Mouse (Mus musculus) testis, postnatal 10 days (tissue): ENCODE results near the gene Slc45a3.

Source experiments
- DNase-seq: peaks from one replicate; pipeline ENCODE4 v3.0.0; 2021; ENCODE audit warnings: low spot score

The Slc45a3 gene

DNA sequence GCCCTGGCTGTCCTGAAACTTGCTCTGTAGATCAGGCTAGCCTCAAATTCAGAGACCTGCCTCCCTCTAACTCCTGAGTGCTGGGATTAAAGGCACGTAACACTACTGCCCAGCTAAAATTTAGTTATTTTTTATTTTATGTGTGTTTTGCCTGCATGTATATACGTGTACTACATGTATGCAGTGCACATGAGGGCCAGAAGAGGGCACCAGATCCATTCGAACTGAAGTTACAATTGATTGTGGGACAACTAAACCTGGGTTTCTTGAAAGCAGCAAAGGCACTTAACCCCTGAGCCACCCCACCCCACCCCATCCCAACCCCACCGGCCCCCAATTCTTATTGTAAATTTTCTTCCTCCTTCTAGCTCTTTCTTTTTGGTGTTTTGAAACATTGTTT lies 32.3 kb downstream of the Slc45a3 start:
- peak; percentile 77 for DNase-seq

- DNase-seq, result no peak
Measured at GRCm38 (mm10) chr1:132000506-132000905, 37.7 kb downstream of the Slc45a3 start.

DNA sequence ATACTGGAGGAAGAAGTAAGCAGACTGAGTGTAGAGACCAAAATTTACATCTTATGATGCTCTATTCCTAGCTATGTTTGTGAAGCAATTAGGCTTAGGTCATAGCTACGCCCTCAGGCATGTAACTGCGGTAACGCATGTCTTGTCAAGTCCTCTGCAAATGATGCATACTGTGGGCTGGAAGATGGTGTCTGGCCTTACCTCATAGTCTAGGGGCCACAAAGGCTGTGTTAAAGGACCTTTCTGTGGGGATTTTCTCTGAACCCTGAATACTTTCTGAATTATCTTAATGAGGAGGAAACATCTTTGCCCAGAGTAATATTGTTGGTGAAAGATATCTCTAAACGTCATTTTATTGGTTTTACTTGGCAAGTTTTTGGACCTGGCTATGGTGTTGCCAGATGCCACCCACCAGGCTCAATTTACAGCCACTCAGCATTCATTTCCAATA lies 39.1 kb downstream of the Slc45a3 start:
- DNase-seq, result no peak

- no peak for DNase-seq
Measured at GRCm38 (mm10) chr1:132003111-132003510, 40.3 kb downstream of the Slc45a3 start.

DNA sequence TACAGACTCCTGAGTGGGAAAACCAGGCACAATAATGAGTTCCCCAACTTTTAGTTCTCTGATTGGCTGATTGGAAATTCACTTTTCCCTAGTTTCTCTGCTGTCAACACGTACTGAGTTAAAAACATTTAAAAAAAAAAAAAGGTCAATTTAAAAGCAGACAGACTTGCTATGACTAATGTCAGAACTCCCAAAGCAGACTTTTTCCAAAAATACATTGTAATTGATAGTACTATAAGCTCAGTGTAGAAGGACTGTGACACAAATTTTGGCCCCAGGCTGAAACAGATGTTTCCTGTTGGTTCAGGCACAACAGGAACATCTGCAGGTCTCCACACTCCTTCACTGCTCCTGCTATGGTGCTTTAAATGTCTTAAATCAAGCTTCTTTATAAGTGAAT lies 41.0 kb downstream of the Slc45a3 start:
- no peak for DNase-seq

GRCm38 (mm10) chr1:132004574-132005180 lies 41.9 kb downstream of the Slc45a3 start:
- no peak for DNase-seq

DNA sequence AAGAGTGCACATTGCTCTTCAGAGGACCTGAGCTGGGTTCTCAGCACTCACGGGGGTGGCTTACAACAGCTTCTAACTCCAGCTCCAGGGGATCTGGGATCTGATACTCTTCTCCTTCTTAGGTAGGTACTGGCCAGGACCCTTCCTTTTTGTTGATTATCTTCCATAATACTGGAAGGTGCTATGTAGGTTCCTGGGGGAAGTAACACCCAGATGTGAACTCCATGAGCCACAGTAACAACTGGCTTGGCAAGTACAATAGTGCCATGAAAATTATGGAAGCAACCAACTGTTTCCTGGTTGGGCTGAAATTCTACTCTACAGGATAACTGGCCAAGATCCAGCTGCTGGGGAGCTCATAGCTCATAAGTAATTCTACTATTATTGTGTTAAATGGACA lies 42.7 kb downstream of the Slc45a3 start:
- DNase-seq, result no peak

DNA sequence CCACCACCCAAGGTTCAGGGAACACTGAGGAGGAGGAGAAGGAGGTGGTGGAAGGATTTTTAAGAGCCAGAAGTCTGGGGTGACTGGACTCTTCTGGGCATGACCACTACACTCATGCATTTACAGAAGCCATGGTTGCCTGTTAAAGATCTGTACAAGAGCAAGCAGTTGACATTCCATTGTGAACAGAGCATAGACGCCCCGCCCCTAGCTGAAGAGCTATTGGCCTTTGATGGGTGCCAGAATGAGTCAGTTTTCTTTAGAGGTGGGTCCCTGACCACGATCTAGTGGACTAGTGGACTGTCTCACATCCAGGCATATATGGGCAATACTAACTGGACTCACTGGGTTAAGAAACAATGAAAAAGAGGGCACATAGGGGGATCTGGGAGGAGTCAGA lies 43.3 kb downstream of the Slc45a3 start:
- DNase-seq, result no peak

- no peak for DNase-seq
Measured at GRCm38 (mm10) chr1:132006721-132007120, 44.0 kb downstream of the Slc45a3 start.

- peak; percentile 94 for DNase-seq
Measured at GRCm38 (mm10) chr1:132007282-132007815, 44.6 kb downstream of the Slc45a3 start, which contains the start of gene Elk4. Gene Elk4 (plus strand): TSS chr1:132007607.

GRCm38 (mm10) chr1:132007828-132008827 lies 45.4 kb downstream of the Slc45a3 start:
- DNase-seq, result peak; percentile 95

GRCm38 (mm10) chr1:132008881-132009644 lies 46.3 kb downstream of the Slc45a3 start:
- DNase-seq, result no peak

- no peak for DNase-seq
Measured at GRCm38 (mm10) chr1:132010632-132011501, 48.1 kb downstream of the Slc45a3 start.

GRCm38 (mm10) chr1:132011785-132012184 lies 49.0 kb downstream of the Slc45a3 start:
- no peak for DNase-seq

DNA sequence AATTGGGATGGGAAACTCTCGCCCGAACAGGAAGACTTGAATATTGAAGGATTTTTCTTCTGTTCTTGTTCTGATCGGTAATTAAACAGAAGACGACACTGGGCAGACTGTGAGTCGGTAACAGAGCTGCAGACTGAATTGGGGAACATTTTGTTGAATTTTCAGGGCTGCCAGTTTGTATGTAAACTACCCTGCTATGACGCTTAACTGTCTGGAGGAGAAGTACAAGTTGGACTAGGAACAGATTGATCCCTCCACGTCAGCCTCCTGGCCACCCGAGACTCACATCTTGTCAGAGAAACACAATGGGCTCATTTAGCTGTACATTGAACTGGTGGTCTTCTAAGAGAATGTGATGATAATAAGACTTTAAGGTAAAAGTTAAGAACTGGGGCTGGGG lies 50.1 kb downstream of the Slc45a3 start:
- no peak for DNase-seq

- DNase-seq, result no peak
Measured at GRCm38 (mm10) chr1:132014800-132015199, 52.0 kb downstream of the Slc45a3 start.

DNA sequence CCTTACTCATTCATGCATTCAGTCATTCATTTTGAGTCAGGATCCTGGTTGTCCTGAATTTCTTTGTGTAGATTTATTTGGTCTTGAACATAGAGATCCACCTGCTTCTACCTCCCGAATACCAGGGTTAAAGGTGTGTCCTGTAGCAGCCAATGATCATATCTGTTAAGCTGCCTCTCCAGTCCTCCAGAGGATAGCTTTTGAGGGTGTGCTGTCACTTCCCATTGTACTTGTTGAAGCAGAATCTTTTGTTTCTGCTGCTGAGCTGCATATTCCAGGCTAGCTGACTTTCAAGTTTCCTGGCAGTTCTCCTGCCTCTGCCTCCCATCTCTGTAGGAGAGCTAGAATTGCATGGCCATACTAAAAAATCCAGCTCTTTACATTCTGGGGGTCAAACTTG lies 53.9 kb downstream of the Slc45a3 start:
- no peak for DNase-seq

DNA sequence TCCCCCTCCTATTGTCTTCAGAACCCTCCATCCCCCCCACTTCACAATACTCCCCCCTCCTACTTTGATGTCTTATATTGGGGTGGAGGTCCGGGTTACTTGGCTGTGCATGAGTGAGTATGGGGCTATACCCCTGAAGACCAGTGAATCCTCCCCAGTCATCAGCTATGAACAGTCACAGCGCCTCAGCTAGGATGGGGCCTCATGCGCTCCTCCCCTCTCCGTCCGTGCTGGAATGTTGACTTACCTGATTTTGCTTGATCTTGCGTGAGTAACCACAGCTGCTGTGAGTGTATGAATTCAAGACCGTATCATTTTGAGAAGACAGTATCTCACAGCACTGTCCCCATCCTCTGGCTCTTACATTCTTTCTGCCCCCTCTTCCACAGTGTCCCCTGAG lies 57.1 kb downstream of the Slc45a3 start:
- no peak for DNase-seq

- DNase-seq, result no peak
Measured at GRCm38 (mm10) chr1:132022107-132022506, 59.3 kb downstream of the Slc45a3 start.

GRCm38 (mm10) chr1:132026925-132027646 lies 64.3 kb downstream of the Slc45a3 start:
- no peak for DNase-seq
